Mouse (Mus musculus) ovary, adult 2 months (tissue): ENCODE measurements around the gene Mxd3. TPM values are rescaled to one million over a fixed set of nuclear protein-coding genes. Genes with fewer than 3 reads are reported as not detected.

ENCODE experiments used
- polyA plus RNA-seq: library from polyadenylated mRNA; depleted of rRNA; stranded (reverse); fragments of >200 nt; gene quantifications from 2 replicates; pipeline ENCODE4 v1.2.3, GENCODE M21; 2012; rRNA removed

Gene Mxd3
- 16.3 and 21.3 TPM in 2 replicates for polyA plus RNA-seq

DNA sequence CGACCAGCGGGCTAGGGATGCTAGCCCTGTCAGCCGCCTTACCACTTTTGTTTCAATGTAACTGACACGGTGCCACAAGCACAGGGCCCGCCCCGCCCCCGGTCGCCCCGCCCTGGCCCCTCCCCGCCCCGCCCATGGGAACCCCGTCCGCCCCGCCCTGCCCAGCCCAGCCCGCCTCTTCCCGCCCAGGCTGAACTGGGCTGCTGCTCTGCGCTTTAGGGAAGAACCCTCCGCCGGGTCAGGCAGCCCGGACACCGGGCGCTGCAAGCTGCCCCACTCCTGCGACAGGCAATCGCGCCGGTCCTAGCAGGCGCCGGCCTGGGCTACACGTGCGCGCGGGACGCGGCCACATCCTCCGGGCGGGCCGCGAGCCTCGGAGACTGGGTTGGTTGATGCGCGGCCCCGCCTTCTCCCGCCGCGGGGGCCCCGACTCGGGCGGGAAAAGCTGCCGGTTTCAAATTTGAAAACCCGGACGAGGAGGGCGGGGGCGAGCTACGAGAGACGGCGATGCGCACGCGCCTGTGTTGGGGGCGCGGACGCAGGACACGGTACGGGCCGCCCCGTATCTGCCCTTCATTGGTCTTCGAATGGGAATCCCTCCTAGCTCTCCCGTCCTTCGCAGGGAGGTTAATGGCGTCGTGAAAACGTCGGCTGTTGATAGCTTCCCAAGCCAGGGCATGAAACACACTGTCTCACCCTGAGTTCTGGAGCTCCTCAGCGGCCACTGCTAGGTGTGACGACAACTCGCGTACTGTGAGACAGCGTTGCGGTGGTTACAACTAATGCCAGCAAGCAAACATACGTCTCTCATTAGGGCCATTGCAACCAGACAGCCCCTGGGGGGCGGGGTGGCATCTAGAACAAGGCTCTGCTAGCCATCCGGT, at the start of gene Mxd3:
TSS of gene Mxd3 (minus strand) at position 141 of the 884 bp plus-strand sequence.

DNA sequence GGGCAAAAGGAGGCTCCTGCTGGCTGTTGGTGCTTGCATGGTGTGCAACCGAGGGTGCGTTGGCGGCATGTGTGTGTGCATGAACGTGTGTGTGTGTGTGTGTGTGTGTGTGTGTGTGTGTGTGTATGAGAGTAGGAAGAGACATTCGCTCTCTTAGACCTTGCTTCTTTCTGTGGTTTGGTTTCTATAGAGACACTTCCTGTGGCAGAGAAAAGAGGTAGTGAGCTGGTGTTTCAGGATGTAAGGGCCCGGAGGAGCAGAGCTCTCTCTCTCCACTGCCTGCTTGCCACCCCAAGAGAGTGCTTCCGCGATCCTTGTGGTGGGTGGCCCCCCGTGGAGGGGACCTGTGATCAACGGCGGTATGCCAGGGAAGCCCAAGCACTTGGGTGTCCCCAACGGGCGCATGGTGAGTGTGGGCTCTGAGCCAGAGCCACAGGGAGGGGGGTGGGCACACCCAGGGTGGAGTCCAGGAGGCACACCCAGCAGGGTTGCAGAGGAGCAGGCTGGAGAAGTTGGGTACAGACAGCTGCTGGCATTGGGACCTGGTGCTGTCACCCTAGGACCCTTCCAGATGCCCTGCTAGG, 40.0 kb upstream of the Mxd3 start, which contains the start of gene Rgs14:
TSS of gene Rgs14 (plus strand) at position 202 of the 584 bp plus-strand sequence.

GRCm38 (mm10) chr13:55362453-55363060, 32.9 kb upstream of the Mxd3 start, which contains the start of gene Lman2:
Gene Lman2 (minus strand): TSS chr13:55362783.

GRCm38 (mm10) chr13:55321434-55322129, 8.0 kb downstream of the Mxd3 start, which contains the start of gene Rab24:
Gene Rab24 (minus strand): TSS chr13:55321946.

DNA sequence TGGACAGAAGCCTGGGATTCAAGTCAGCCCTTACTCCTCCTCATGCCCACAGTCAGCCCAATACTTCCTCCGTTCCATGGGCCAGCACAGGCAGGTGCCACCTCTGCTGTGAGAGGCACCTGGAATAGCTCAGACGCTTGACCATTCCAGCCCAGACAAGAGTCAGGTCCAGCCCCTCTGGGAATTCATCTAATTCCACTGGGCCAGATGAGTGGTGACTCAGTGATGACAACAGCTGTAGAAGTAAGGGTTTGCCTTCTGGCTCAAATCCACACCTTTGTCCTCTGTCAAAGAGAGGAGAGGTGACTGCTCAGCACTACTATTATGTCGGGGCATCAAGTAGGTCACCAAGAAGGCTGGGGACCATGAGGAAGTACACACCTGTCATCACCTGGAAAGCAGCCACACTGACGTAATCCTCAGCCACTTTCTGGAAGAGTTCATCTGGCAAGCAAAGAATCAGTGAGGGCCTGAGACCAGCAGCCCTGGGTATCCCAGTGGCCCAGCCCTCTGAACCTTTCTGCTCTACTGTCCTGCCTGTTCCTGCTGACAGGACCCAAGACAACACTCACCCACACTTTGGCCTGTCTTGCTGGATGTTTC, 9.6 kb downstream of the Mxd3 start, which contains the start of gene Prelid1:
TSS of gene Prelid1 (plus strand) at position 570 of the 603 bp plus-strand sequence.

Other genes with a start within 250 kb of the Mxd3 start
- gene Uimc1, start 229.5 kb downstream of the Mxd3 start, polyA plus RNA-seq: 2.4 and 3.2 TPM in 2 replicates
- gene Zfp346, start 224.5 kb downstream of the Mxd3 start, polyA plus RNA-seq: 21.1 and 25.1 TPM in 2 replicates
- not detected in 2 replicates for gene Gm17617, start 196.3 kb downstream of the Mxd3 start, polyA plus RNA-seq
- 13.0 and 15.3 TPM in 2 replicates for gene Fgfr4, start 177.2 kb downstream of the Mxd3 start, polyA plus RNA-seq
- gene Nsd1, start 120.0 kb downstream of the Mxd3 start, polyA plus RNA-seq: 20.2 and 25.4 TPM in 2 replicates
- gene Prelid1, start 9.3 kb downstream of the Mxd3 start, polyA plus RNA-seq: 323 and 337 TPM in 2 replicates
- gene Rab24, start 7.9 kb downstream of the Mxd3 start, polyA plus RNA-seq: 90.5 and 92.6 TPM in 2 replicates
- gene Lman2, start 33.0 kb upstream of the Mxd3 start, polyA plus RNA-seq: 133 and 142 TPM in 2 replicates
- gene Rgs14, start 39.9 kb upstream of the Mxd3 start, polyA plus RNA-seq: 2.6 and 3.3 TPM in 2 replicates
- 0.08 and 0.53 TPM in 2 replicates for gene Slc34a1, start 68.4 kb upstream of the Mxd3 start, polyA plus RNA-seq
- not detected in 2 replicates for gene Pfn3, start 85.4 kb upstream of the Mxd3 start, polyA plus RNA-seq
- 0.23 and 1.3 TPM in 2 replicates for gene F12, start 97.0 kb upstream of the Mxd3 start, polyA plus RNA-seq
- 61.2 and 61.5 TPM in 2 replicates for gene Grk6, start 115.2 kb upstream of the Mxd3 start, polyA plus RNA-seq
- gene Prr7, start 134.4 kb upstream of the Mxd3 start, polyA plus RNA-seq: 39.3 and 64.5 TPM in 2 replicates
- gene Dbn1, start 158.3 kb upstream of the Mxd3 start, polyA plus RNA-seq: 121 and 140 TPM in 2 replicates
- 253 and 269 TPM in 2 replicates for gene Pdlim7, start 183.9 kb upstream of the Mxd3 start, polyA plus RNA-seq
- gene Dok3, start 199.5 kb upstream of the Mxd3 start, polyA plus RNA-seq: 12.2 and 13.5 TPM in 2 replicates
- 110 and 147 TPM in 2 replicates for gene Ddx41, start 206.8 kb upstream of the Mxd3 start, polyA plus RNA-seq
- 118 and 137 TPM in 2 replicates for gene Fam193b, start 241.3 kb upstream of the Mxd3 start, polyA plus RNA-seq
- 90.5 and 90.9 TPM in 2 replicates for gene Tmed9, start 243.9 kb upstream of the Mxd3 start, polyA plus RNA-seq